Mouse (Mus musculus) midbrain, embryonic 16.5 days (tissue): ENCODE measurements around the gene Fxyd7. TPM values are rescaled to one million over a fixed set of nuclear protein-coding genes. Genes with fewer than 3 reads are reported as not detected.

Experiments used
- ATAC-seq: fragments of 200-750 bp; cut with Nextera tagmentation; 2 replicates; pipeline ENCODE4 v1.8.0; 2017; ENCODE audit warnings: moderate TSS enrichment
- H3K27ac ChIP-seq: fragments of 300-500 bp; sonication (generic); 2 replicates; pipeline ENCODE4 v1.5.1; 2014; ENCODE audit warnings: mild to moderate bottlenecking, low read length, mixed read lengths
- H3K27me3 ChIP-seq: fragments of 300-500 bp; sonication (generic); 2 replicates; pipeline ENCODE4 v1.6.1; 2014; ENCODE audit warnings: low read depth, low read length, mixed read lengths; ENCODE audit not compliant: control insufficient read depth, insufficient read depth
- H3K36me3 ChIP-seq: fragments of 300-500 bp; sonication (generic); 2 replicates; pipeline ENCODE4 v1.6.1; 2014; ENCODE audit warnings: mild to moderate bottlenecking, low read length, moderate library complexity, mixed read lengths; ENCODE audit not compliant: control insufficient read depth, insufficient read depth
- H3K4me1 ChIP-seq: fragments of 300-500 bp; sonication (generic); 2 replicates; pipeline ENCODE4 v1.6.1; 2014; ENCODE audit warnings: mild to moderate bottlenecking, low read length, mixed read lengths; ENCODE audit not compliant: control insufficient read depth, insufficient read depth
- H3K4me2 ChIP-seq: fragments of 300-500 bp; sonication (generic); 2 replicates; pipeline ENCODE4 v1.6.1; 2014; ENCODE audit warnings: mild to moderate bottlenecking, low read length, mixed read lengths
- H3K4me3 ChIP-seq: fragments of 300-500 bp; sonication (generic); 2 replicates; pipeline ENCODE4 v1.5.1; 2014; ENCODE audit warnings: low read depth, mild to moderate bottlenecking, low read length, moderate library complexity, mixed read lengths
- H3K9ac ChIP-seq: fragments of 300-500 bp; sonication (generic); 2 replicates; pipeline ENCODE4 v1.6.1; 2014; ENCODE audit warnings: low read depth, low read length, mixed read lengths
- H3K9me3 ChIP-seq: fragments of 300-500 bp; sonication (generic); replicated peaks from 2 replicates; pipeline ENCODE4 v1.6.1; 2014; ENCODE audit warnings: mild to moderate bottlenecking, low read length, mixed read lengths; ENCODE audit not compliant: control insufficient read depth, poor library complexity, severe bottlenecking
- WGBS: fragments of 180-500 bp; shearing (Covaris S2); extraction: QIAGEN DNeasy Blood & Tissue Kit; methylation state at CpG from one replicate; pipeline ENCODE4 v1.1.7; 2014; 5-methylcytosine and 5-hydroxymethylcytosine counted together
- polyA plus RNA-seq: library from polyadenylated mRNA; unstranded; fragments of >200 nt; fragmentation: Nextera tagmentation; extraction: Ambion mirVana; gene quantifications from 2 replicates; pipeline ENCODE4 v1.2.1, GENCODE M21; 2015

Fxyd7 gene
- polyA plus RNA-seq, 1 experiment from 2014 or later = 270 TPM

- ATAC-seq = no peak
- H3K4me1 ChIP-seq = no peaks in the 10 kb centered on the region
- 90% methylated on average over 7 of the region's 7 CpGs for WGBS
- no peaks in the 10 kb centered on the region for H3K36me3 ChIP-seq
- no peak overlapping the region for H3K27ac ChIP-seq
- no peak overlapping the region for H3K4me2 ChIP-seq
- H3K4me3 ChIP-seq = no peak overlapping the region
- no peaks in the 10 kb centered on the region for H3K9me3 ChIP-seq
- H3K9ac ChIP-seq = no peak overlapping the region
- peaks cover 12% of the 10 kb centered on the region for H3K27me3 ChIP-seq
Measured at GRCm38 (mm10) chr7:31036917-31037316, 14.3 kb downstream of the Fxyd7 start.

- Histone ChIP-seq H3K27me3 (no peaks in the 10 kb centered on the region), H3K27ac (no peak overlapping the region), H3K4me2 (no peak overlapping the region), H3K36me3 (no peaks in the 10 kb centered on the region), H3K4me3 (no peak overlapping the region), H3K4me1 (no peaks in the 10 kb centered on the region), H3K9ac (no peak overlapping the region), H3K9me3 (no peaks in the 10 kb centered on the region)
- ATAC-seq = no peak
- 85% methylated on average over 10 of the region's 11 CpGs for WGBS
Measured at GRCm38 (mm10) chr7:31035291-31035690, 16.0 kb downstream of the Fxyd7 start.

DNA sequence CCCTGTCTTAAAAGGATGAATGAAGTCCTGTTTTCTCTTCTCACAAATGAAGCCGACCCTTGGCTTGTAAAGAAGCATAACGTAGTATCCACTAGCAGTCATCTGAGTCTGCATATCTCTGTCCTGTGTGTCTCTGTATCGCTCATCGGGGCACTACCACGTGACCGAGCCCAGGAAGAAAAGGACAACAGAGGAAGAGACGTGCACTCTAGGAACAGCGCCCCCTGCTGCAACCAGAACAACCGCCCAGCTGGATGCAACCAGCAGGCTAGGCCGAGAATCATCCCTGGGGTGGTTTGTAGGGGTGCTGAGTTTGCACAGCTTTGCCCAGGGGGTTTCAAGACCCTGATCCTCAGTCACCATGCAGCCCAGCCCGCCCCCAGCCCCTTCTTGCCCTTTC, 16.5 kb downstream of the Fxyd7 start:
- no peak overlapping the region for H3K4me3 ChIP-seq
- no peak overlapping the region for H3K9ac ChIP-seq
- no peaks in the 10 kb centered on the region for H3K36me3 ChIP-seq
- no peak overlapping the region for H3K4me2 ChIP-seq
- H3K27ac ChIP-seq = no peak overlapping the region
- H3K4me1 ChIP-seq = no peaks in the 10 kb centered on the region
- WGBS = 69% methylated on average over 11 of the region's 11 CpGs
- H3K27me3 ChIP-seq = no peaks in the 10 kb centered on the region
- no peak for ATAC-seq
- no peaks in the 10 kb centered on the region for H3K9me3 ChIP-seq

DNA sequence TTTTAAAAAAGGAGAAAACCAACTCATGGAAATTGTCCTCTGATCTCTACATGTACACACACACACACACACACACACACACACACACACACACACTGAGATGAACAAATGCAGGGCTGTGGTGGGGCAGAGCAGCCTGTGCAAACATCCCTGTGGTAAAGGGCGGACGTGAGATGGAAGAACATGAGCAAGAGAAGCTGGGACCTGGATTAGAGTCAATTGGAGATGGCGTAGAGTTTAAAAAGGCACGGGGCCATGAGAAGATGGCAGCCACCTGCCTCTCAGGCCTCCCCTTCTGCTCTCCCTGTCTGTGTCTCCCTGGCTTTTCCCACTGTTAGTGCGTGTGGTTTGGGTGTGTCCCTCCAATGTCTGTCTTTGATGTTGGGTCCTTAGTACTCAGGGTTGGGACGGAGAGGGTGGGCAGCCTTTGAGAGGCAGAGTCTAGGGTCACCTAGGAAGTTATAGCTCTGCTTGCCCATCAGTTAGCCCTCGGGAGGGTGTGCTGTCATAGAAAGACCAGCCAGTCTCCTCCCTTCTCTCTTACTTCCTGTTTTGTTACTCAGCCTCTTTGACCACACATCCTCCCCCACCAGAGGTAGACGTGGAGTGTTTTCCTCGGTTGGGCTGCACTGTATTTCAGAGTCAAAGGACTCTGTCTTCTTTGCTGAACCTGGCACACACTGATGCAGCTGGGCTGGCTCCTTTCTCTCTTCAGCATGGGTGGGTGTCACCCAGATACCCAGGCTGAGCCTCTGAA, 17.7 kb downstream of the Fxyd7 start:
- 74% methylated on average over 9 of the region's 9 CpGs for WGBS
- ATAC-seq = no peak

DNA sequence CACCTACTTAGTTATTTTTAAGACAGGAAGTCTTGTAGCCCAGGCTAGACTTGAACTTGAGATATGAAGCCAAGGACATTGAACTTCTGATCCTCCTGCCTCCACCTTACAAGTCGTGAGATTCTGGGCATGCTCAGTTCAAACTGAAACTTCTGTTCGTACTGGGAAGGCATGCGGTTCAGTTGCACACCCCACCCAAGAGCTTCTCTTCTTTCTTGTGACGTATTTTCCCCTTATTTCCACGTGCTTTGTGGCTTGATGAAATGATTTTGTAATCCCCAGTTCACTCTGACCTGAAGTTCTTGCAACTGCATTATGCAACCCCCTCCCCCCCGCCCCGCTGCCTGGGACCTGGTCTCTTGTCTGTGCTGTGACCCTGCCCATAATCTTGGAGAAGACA, 19.5 kb downstream of the Fxyd7 start:
- no peak overlapping the region for H3K4me2 ChIP-seq
- H3K9ac ChIP-seq = no peak overlapping the region
- no peaks in the 10 kb centered on the region for H3K9me3 ChIP-seq
- H3K36me3 ChIP-seq = no peaks in the 10 kb centered on the region
- H3K27me3 ChIP-seq = no peaks in the 10 kb centered on the region
- no peaks in the 10 kb centered on the region for H3K4me1 ChIP-seq
- H3K27ac ChIP-seq = no peak overlapping the region
- no peak overlapping the region for H3K4me3 ChIP-seq
- ATAC-seq = no peak; the same call in 1 of the 2 replicates
- WGBS = 83% methylated on average over 7 of the region's 7 CpGs

More for the DNA sequence above, 17.7 kb downstream of the Fxyd7 start:
- no peaks in the 10 kb centered on the region for H3K4me1 ChIP-seq
- no peak overlapping the region for H3K9ac ChIP-seq
- no peaks in the 10 kb centered on the region for H3K36me3 ChIP-seq
- H3K27ac ChIP-seq = no peak overlapping the region
- H3K4me3 ChIP-seq = no peak overlapping the region
- no peaks in the 10 kb centered on the region for H3K27me3 ChIP-seq
- no peaks in the 10 kb centered on the region for H3K9me3 ChIP-seq
- no peak overlapping the region for H3K4me2 ChIP-seq

GRCm38 (mm10) chr7:31030717-31031116, 20.6 kb downstream of the Fxyd7 start:
- ATAC-seq = no peak
- 74% methylated on average over 2 of the region's 2 CpGs for WGBS
- Histone ChIP-seq H3K4me3 (no peak overlapping the region), H3K4me1 (no peaks in the 10 kb centered on the region), H3K36me3 (no peaks in the 10 kb centered on the region), H3K9ac (no peak overlapping the region), H3K27ac (no peak overlapping the region), H3K9me3 (no peaks in the 10 kb centered on the region), H3K4me2 (no peak overlapping the region), H3K27me3 (no peaks in the 10 kb centered on the region)

GRCm38 (mm10) chr7:31028609-31029008, 22.7 kb downstream of the Fxyd7 start:
- Histone ChIP-seq H3K9ac (no peak overlapping the region), H3K36me3 (no peaks in the 10 kb centered on the region), H3K4me2 (no peak overlapping the region), H3K4me3 (no peak overlapping the region), H3K9me3 (no peaks in the 10 kb centered on the region), H3K27ac (no peak overlapping the region), H3K27me3 (no peaks in the 10 kb centered on the region), H3K4me1 (no peaks in the 10 kb centered on the region)
- 78% methylated on average over 8 of the region's 8 CpGs for WGBS
- no peak for ATAC-seq

DNA sequence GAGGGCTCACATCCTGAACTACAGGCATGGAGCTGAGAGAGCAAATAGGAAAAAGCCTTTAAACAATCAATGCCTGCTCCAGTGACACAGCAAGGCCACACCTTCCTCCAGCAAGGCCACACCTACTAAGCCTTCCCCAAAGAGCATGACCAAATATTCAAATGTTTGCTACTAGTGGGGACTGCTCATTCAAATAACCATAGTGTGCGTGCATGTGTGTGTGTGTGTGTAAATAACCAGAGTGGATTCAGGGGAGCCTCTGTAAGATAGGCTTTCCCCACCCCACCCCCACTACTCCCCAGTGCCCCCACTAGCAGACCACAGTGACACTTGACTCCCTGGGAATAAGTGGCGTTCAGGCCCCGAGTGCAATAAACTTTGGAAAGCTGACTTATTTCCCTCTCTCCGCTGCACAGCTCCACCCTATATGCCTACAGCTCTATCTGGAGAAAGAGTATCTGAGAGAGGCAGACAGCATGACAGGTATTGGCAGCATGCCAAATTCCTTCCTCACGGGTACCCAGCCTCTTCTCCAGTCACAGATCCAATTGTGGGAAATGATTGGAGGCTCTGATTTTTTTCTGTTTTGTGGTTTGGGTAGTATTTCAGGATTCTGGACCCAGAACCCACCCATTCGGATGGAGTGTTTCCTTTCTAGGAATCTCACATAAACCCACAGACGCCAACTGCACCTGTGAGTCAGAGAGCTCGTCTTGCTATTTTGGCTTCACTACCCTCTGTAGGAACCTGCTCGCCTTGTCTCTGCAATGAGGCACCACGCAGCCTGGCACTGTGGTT, 34.0 kb downstream of the Fxyd7 start:
- H3K9me3 ChIP-seq = no peaks in the 10 kb centered on the region
- WGBS = 60% methylated on average over 10 of the region's 10 CpGs
- H3K4me2 ChIP-seq = no peak overlapping the region
- no peaks in the 10 kb centered on the region for H3K27me3 ChIP-seq
- no peak overlapping the region for H3K27ac ChIP-seq
- 0 out of 2 replicates have a peak, but pooled peaks have one; percentile 54 for ATAC-seq
- H3K4me1 ChIP-seq = no peaks in the 10 kb centered on the region; the same call in none of the 2 replicates
- no peak overlapping the region for H3K9ac ChIP-seq
- H3K4me3 ChIP-seq = no peak overlapping the region
- H3K36me3 ChIP-seq = no peaks in the 10 kb centered on the region

- Histone ChIP-seq H3K27ac (no peak overlapping the region), H3K9ac (no peak overlapping the region), H3K36me3 (no peaks in the 10 kb centered on the region), H3K4me1 (no peaks in the 10 kb centered on the region; the same call in none of the 2 replicates), H3K9me3 (no peaks in the 10 kb centered on the region), H3K4me3 (no peak overlapping the region), H3K4me2 (no peak overlapping the region), H3K27me3 (no peaks in the 10 kb centered on the region)
- ATAC-seq = no peak
- WGBS = 81% methylated on average over 5 of the region's 5 CpGs
Measured at GRCm38 (mm10) chr7:31012971-31013370, 38.3 kb downstream of the Fxyd7 start.
